Mouse (Mus musculus): ENCODE results near the gene Ccni. TPM values are rescaled to one million over a fixed set of nuclear protein-coding genes. Genes with fewer than 3 reads are reported as not detected.

The Ccni gene
- polyA plus RNA-seq (2017; shearing (Covaris generic)), result 100 to 1,000 TPM; 185 to 218 TPM

DNA sequence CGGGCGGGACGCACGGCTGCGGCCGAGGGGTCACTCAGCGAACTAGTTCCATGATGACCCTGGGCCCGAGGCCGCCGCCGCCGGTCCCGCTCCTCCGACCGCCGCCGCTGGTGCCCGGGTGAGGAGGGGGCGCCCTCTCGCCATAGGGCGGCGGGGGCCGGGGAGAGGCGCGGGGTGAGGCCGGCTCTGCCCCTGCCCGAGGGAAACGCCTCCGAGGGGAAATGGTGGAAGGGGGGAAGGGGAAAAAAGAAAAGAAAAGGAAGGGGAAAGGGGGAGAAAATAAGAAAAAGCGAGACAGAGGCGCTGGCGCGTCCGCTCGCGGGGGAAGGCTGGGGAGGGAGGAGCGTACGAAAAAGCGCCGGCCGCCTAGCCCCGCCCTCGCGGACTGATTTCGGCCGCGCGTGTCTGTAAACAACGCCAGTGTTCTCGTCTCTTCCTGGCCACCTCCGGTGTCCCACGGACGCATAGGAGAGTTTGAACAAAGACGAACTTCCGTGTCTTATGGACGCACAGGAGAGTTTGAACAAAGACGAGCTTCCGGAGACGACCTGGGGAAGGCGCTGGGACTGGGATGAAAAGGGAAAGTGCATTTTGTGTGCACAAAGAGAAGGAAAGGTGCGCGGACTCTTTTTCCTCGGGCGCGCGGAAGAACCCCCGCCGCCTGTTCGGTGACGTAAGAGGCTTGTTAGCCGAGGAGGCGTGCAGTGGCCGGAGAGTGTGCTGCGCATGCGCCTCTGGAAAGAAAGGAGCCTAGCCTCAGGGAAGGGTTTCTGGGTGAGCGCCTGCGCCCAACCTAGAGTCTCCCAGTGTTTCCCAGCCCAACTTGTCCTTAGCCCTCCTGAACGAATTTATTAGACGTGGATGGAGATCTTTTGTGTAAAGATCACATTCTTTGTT lies at the start of gene Ccni, which contains the start of gene 2010109A12Rik:
Gene Ccni, minus strand, starts transcription at position 387 of the 897 bp plus-strand sequence.
Gene 2010109A12Rik, plus strand, starts transcription at position 410 of the 897 bp plus-strand sequence.

Other genes with a start within 250 kb of the Ccni start
- gene Sowahb, start 161.5 kb downstream of the Ccni start, polyA plus RNA-seq (2017; shearing (Covaris generic)), result not detected
- gene Sept11, start 113.1 kb downstream of the Ccni start, polyA plus RNA-seq (2017; shearing (Covaris generic)), result 10 to 100 TPM; 26.8 to 72.8 TPM
- 1 to 10 TPM; 1.5 to 2.0 TPM for gene 2010109A12Rik, start within 50 bp of the Ccni start, polyA plus RNA-seq (2017; shearing (Covaris generic))
- 100 to 1,000 TPM; 102 to 126 TPM for gene Ccng2, start 60.8 kb upstream of the Ccni start, polyA plus RNA-seq (2017; shearing (Covaris generic))